Mouse (Mus musculus): ENCODE measurements at regions not wholly inside any gene's neighbourhood (a gene's known extent, or its start where the extent isn't known, plus 50 kb on each side); places are given as distances from the start of the nearest gene placed in this dataset.

DNA sequence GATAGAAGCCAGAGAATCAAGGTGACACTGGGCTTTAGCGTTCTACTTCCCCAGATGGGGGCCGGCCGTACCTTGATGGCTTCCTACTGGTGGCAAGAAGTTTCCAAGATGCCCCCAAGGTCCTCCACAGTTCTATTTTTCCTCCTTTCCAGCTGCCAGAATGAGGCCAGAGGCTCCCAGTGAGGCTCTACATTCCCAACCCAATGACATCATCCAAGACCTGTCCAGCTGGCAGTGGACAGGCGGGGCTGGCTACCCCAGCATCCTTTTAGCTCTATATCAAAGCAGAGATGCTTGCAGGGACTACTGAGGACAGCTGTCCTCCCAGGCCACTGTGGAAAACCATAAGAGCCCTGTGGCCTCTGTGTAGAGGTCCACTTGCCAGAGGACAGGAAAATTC lies 53.8 kb upstream of the Stx16 start:
- Histone ChIP-seq H3K27me3 (ENCODE audit: insufficient read depth, low read length) (no peaks in the 10 kb centered on the region), H3K4me1 (ENCODE audit: insufficient read depth, low read depth, low read length) (no peaks in the 10 kb centered on the region), H3K9me3 (replicated peaks) (peaks cover 82% of the 10 kb centered on the region), H3K36me3 (replicated peaks) (no peaks in the 10 kb centered on the region), H3K4me3 (ENCODE audit: low read depth, low read length) (no peak overlapping the region)
- ATAC-seq (ENCODE audit: extremely low read depth, insufficient number of reproducible peaks, low FRiP score, poor library complexity, severe bottlenecking): no peak
- no peak for DNase-seq (ENCODE audit: low spot score)
- TF ChIP-seq POLR2AphosphoS5 (IDR thresholded peaks at IDR 0.05; ENCODE audit: insufficient replicate concordance, low read depth, low read length) (no peak), GATA2 (IDR thresholded peaks at IDR 0.05; ENCODE audit: borderline replicate concordance, low read depth, low read length) (no peak), TAL1 (conservative IDR thresholded peaks at IDR 0.05; ENCODE audit: low read depth, low read length) (no peak), GATA1 (IDR thresholded peaks at IDR 0.05; ENCODE audit: borderline replicate concordance, low read length) (no peak), CTCF (IDR thresholded peaks at IDR 0.05; ENCODE audit: low read depth, low read length) (no peak)

GRCm38 (mm10) chr2:174025181-174025870 lies 50.8 kb upstream of the Stx16 start:
- Histone ChIP-seq H3K27me3 (ENCODE audit: insufficient read depth, low read length) (no peaks in the 10 kb centered on the region), H3K9me3 (replicated peaks) (peaks cover 64% of the 10 kb centered on the region), H3K36me3 (replicated peaks) (no peaks in the 10 kb centered on the region), H3K4me3 (ENCODE audit: low read depth, low read length) (no peak overlapping the region), H3K4me1 (ENCODE audit: insufficient read depth, low read depth, low read length) (no peaks in the 10 kb centered on the region)
- no peak for ATAC-seq (ENCODE audit: extremely low read depth, insufficient number of reproducible peaks, low FRiP score, poor library complexity, severe bottlenecking)
- TF ChIP-seq GATA1 (IDR thresholded peaks at IDR 0.05; ENCODE audit: borderline replicate concordance, low read length) (no peak), CTCF (IDR thresholded peaks at IDR 0.05; ENCODE audit: low read depth, low read length) (no peak), POLR2AphosphoS5 (IDR thresholded peaks at IDR 0.05; ENCODE audit: insufficient replicate concordance, low read depth, low read length) (no peak)
- DNase-seq (ENCODE audit: low spot score): no peak

Data from G1E (cell line).